Mouse (Mus musculus) adrenal gland, postnatal 36 days (tissue): Measurements from ENCODE around the gene Stk4. TPM values are rescaled to one million over a fixed set of nuclear protein-coding genes. Genes with fewer than 3 reads are reported as not detected.
"Not testable (repeated sequence)": the region's sequence is repeated elsewhere in the genome, so short reads cannot be mapped to it uniquely, and the experiment has no call there.

ENCODE experiments used
- DNase-seq, 2 experiments: peaks; one replicate each; pipeline ENCODE4 v3.0.0; 2021; ENCODE audit warnings: mixed read lengths in 1 of 2
- long read RNA-seq, 2 experiments: library from polyadenylated mRNA; stranded (forward); transcript quantifications; one replicate each; pipeline ENCODE4 v2.0.0; 2021; ENCODE audit warnings: borderline sequencing depth in 2 of 2
- total RNA-seq, 2 experiments: library from RNA; stranded (reverse); gene quantifications; 2 replicates each; pipeline ENCODE4 v1.2.3; 2021

Stk4 gene
- 10 to 100 TPM; 27.5 to 32.4 TPM for total RNA-seq
- long read RNA-seq, experiment 1, partial matches to known transcripts = 3 of 4 reads
- long read RNA-seq, experiment 1, other reads (novel, unspliced or antisense) = 1 of 4 reads
- long read RNA-seq, experiment 2, partial matches to known transcripts = 0 of 1 reads
- long read RNA-seq, experiment 2, other reads (novel, unspliced or antisense) = 1 of 1 reads

GRCm38 (mm10) chr2:164070142-164070764 lies at the start of gene Stk4:
TSS of gene Stk4 (plus strand) at chr2:164070322.
- no peak for DNase-seq

- DNase-seq = no peak
Measured at GRCm38 (mm10) chr2:164022104-164022503, 48.0 kb upstream of the Stk4 start.

GRCm38 (mm10) chr2:164025150-164025549 lies 45.0 kb upstream of the Stk4 start, which contains the start of gene Pabpc1l:
TSS of gene Pabpc1l (plus strand) at chr2:164025450.
- no peak for DNase-seq

GRCm38 (mm10) chr2:164031147-164031546 lies 39.0 kb upstream of the Stk4 start:
- DNase-seq = no peak

GRCm38 (mm10) chr2:164032973-164033372 lies 37.1 kb upstream of the Stk4 start:
- no peak for DNase-seq

- DNase-seq = no peak
Measured at GRCm38 (mm10) chr2:164036520-164037019, 33.6 kb upstream of the Stk4 start.

GRCm38 (mm10) chr2:164038407-164039028 lies 31.6 kb upstream of the Stk4 start:
- no peak for DNase-seq

GRCm38 (mm10) chr2:164040949-164041348 lies 29.2 kb upstream of the Stk4 start:
- peak in 1 of 2 experiments; percentile 8 for DNase-seq

- DNase-seq = no peak
Measured at GRCm38 (mm10) chr2:164041523-164041922, 28.6 kb upstream of the Stk4 start.

- DNase-seq = peak; percentile 23 to 39
Measured at GRCm38 (mm10) chr2:164047197-164047690, 22.9 kb upstream of the Stk4 start.

- DNase-seq = peak; percentile 80 to 82
Measured at GRCm38 (mm10) chr2:164053767-164054166, 16.4 kb upstream of the Stk4 start.

GRCm38 (mm10) chr2:164054671-164055070 lies 15.5 kb upstream of the Stk4 start:
- no peak for DNase-seq

- no peak for DNase-seq
Measured at GRCm38 (mm10) chr2:164059634-164060235, 10.4 kb upstream of the Stk4 start.

- DNase-seq = peak; percentile 98 to 99
Measured at GRCm38 (mm10) chr2:164070765-164071436, 779 bp downstream of the Stk4 start, which contains the start of gene Tomm34. TSS of gene Tomm34 (minus strand) at chr2:164071169.

- not testable (repeated sequence) for DNase-seq
Measured at GRCm38 (mm10) chr2:164071437-164071820, 1.3 kb downstream of the Stk4 start.

- DNase-seq = no peak
Measured at GRCm38 (mm10) chr2:164072109-164072508, 2.0 kb downstream of the Stk4 start.

- DNase-seq = no peak
Measured at GRCm38 (mm10) chr2:164073120-164073519, 3.0 kb downstream of the Stk4 start.

- DNase-seq = peak; percentile 98 to 99
Measured at GRCm38 (mm10) chr2:164073918-164074578, 3.9 kb downstream of the Stk4 start.

- DNase-seq = no peak
Measured at GRCm38 (mm10) chr2:164075088-164075487, 5.0 kb downstream of the Stk4 start.

- no peak for DNase-seq
Measured at GRCm38 (mm10) chr2:164076874-164077425, 6.8 kb downstream of the Stk4 start.

GRCm38 (mm10) chr2:164077875-164078274 lies 7.8 kb downstream of the Stk4 start:
- no peak for DNase-seq
